Comparison of ENCODE assay signal across 9 mouse cellular contexts in the genomic region with DNA sequence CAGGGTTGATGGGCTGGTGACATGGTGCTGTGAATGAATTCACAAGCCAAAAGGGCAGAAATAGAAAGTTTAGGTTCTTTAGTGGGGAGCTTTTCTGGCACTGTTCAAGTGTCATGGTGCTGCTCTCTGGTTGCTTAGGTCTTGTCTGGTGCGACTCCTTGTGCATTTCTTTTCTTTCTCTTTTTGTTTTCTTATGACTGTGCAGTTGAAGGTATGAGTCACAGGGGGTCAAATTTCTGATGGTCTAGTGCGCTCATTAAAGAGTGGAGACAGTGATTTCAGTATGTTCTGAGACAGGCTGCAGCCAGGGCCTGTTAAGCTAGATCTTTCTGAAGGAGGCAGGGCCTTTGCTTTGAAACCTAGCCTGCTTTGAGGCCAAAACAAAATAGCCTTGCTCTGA. TPM values are rescaled to one million over a fixed set of nuclear protein-coding genes. Genes with fewer than 3 reads are reported as not detected.
DNase-seq lines count a peak whose midpoint lies in the region; ATAC-seq and TF ChIP-seq lines count a peak whose summit lies in the region.
"Had no signal": no experiment of that assay in that cellular context is flagged by ENCODE, and none has a peak within 500 bp of the region (broad histone marks: within the 10 kb centered on the region; RNA-seq: fewer than 3 reads in every experiment).

No protein-coding gene starts in this region.

- no peak overlapping the region for H3K27ac ChIP-seq in lung, embryonic 14.5 days (ENCODE audit: low read depth)
- no peak overlapping the region for H3K27ac ChIP-seq in embryonic facial prominence, embryonic 12.5 days
- H3K27ac ChIP-seq in hindbrain, embryonic 16.5 days (ENCODE audit: low read depth, low read length): no peak overlapping the region
- H3K27ac ChIP-seq in neural tube, embryonic 15.5 days (replicated peaks): no peak overlapping the region

- WGBS in lung, embryonic 14.5 days: 68% methylated on average over 2 of the region's 2 CpGs
- 58% methylated on average over 2 of the region's 2 CpGs for WGBS in embryonic facial prominence, embryonic 12.5 days
- WGBS in hindbrain, embryonic 16.5 days: 76% methylated on average over 2 of the region's 2 CpGs
- 68% methylated on average over 2 of the region's 2 CpGs for WGBS in neural tube, embryonic 15.5 days

- intact Hi-C loops in gastrocnemius, postnatal 14 days (cut with DNase I; ENCODE audit: low total_unique reads): no loop called here

- H3K4me3 ChIP-seq in lung, embryonic 14.5 days (ENCODE audit: low read depth, low read length): no peak overlapping the region
- H3K4me3 ChIP-seq in embryonic facial prominence, embryonic 12.5 days: no peak overlapping the region
- H3K4me3 ChIP-seq in hindbrain, embryonic 16.5 days (ENCODE audit: low read length): no peak overlapping the region
- H3K4me3 ChIP-seq in neural tube, embryonic 15.5 days (replicated peaks): no peak overlapping the region

- H3K36me3 ChIP-seq in lung, embryonic 14.5 days (ENCODE audit: insufficient read depth): no peaks in the 10 kb centered on the region
- H3K36me3 ChIP-seq in embryonic facial prominence, embryonic 12.5 days: no peaks in the 10 kb centered on the region
- no peaks in the 10 kb centered on the region for H3K36me3 ChIP-seq in hindbrain, embryonic 16.5 days (ENCODE audit: control insufficient read depth, insufficient read depth, low read length)
- H3K36me3 ChIP-seq in neural tube, embryonic 15.5 days: no peaks in the 10 kb centered on the region

- no peak overlapping the region for H3K9ac ChIP-seq in lung, embryonic 14.5 days
- no peak overlapping the region; the same call in 1 of the 2 replicates for H3K9ac ChIP-seq in embryonic facial prominence, embryonic 12.5 days
- no peak overlapping the region for H3K9ac ChIP-seq in hindbrain, embryonic 16.5 days (ENCODE audit: low read depth, low read length)
- H3K9ac ChIP-seq in neural tube, embryonic 15.5 days (replicated peaks): no peak overlapping the region

- no peak for DNase-seq in lung, embryonic 14.5 days
- DNase-seq in lung, postnatal 25 days (ENCODE audit: low spot score): no peak
- no peak for DNase-seq in gastrocnemius, postnatal 14 days
- DNase-seq in cerebellum, adult 8-10 months: no peak
- DNase-seq: thymus, adult 2 months had no signal

- no peaks in the 10 kb centered on the region for H3K9me3 ChIP-seq in lung, embryonic 14.5 days (ENCODE audit: low read depth, low read length)
- no peaks in the 10 kb centered on the region for H3K9me3 ChIP-seq in embryonic facial prominence, embryonic 12.5 days
- H3K9me3 ChIP-seq in hindbrain, embryonic 16.5 days (ENCODE audit: control insufficient read depth, low read length): no peaks in the 10 kb centered on the region
- H3K9me3 ChIP-seq in neural tube, embryonic 15.5 days (replicated peaks): no peaks in the 10 kb centered on the region

- H3K4me2 ChIP-seq in lung, embryonic 14.5 days: peak overlapping the region; percentile 64; the same call in 1 of the 2 replicates
- H3K4me2 ChIP-seq in embryonic facial prominence, embryonic 12.5 days (replicated peaks): peak overlapping the region; percentile 70
- H3K4me2 ChIP-seq in hindbrain, embryonic 16.5 days (ENCODE audit: low read length): peak overlapping the region; percentile 75
- H3K4me2 ChIP-seq in neural tube, embryonic 15.5 days: peak overlapping the region; percentile 69

- peaks cover 3% of the 10 kb centered on the region; the same call in 1 of the 2 replicates for H3K4me1 ChIP-seq in lung, embryonic 14.5 days (ENCODE audit: insufficient read depth)
- H3K4me1 ChIP-seq in embryonic facial prominence, embryonic 12.5 days: peaks cover 20% of the 10 kb centered on the region
- H3K4me1 ChIP-seq in hindbrain, embryonic 16.5 days (ENCODE audit: control insufficient read depth, insufficient read depth, low read depth, low read length): peaks cover 17% of the 10 kb centered on the region
- H3K4me1 ChIP-seq in neural tube, embryonic 15.5 days: peaks cover 23% of the 10 kb centered on the region

- TF ChIP-seq CTCF in lung, embryonic 14.5 days (IDR thresholded peaks at IDR 0.05; ENCODE audit: low read depth): no peak

- no peak for ATAC-seq in lung, embryonic 14.5 days (ENCODE audit: insufficient read depth)
- no peak for ATAC-seq in embryonic facial prominence, embryonic 12.5 days (ENCODE audit: insufficient number of reproducible peaks, insufficient read depth, low FRiP score, low TSS enrichment)
- no peak for ATAC-seq in hindbrain, embryonic 16.5 days
- no peak for ATAC-seq in neural tube, embryonic 15.5 days (ENCODE audit: low FRiP score)
- ATAC-seq: inflammation-experienced regulatory T-cells, adult 6 months had no signal

- no peaks in the 10 kb centered on the region for H3K27me3 ChIP-seq in lung, embryonic 14.5 days (ENCODE audit: insufficient read depth, low read length)
- H3K27me3 ChIP-seq in embryonic facial prominence, embryonic 12.5 days: no peaks in the 10 kb centered on the region
- H3K27me3 ChIP-seq in hindbrain, embryonic 16.5 days (replicated peaks; ENCODE audit: control insufficient read depth, insufficient read depth, low read length): no peaks in the 10 kb centered on the region
- H3K27me3 ChIP-seq in neural tube, embryonic 15.5 days (replicated peaks): no peaks in the 10 kb centered on the region

RNA-seq across cellular contexts. Expression of gene Alms1, which starts 2.8 kb away (rescaled TPM):
- polyA plus RNA-seq in lung, embryonic 14.5 days (2014; fragmentation: Nextera tagmentation; extraction: Ambion mirVana): 7.1 and 7.8 TPM in 2 replicates
- 8.5 and 8.7 TPM in 2 replicates for polyA plus RNA-seq in embryonic facial prominence, embryonic 12.5 days (2016; fragmentation: Nextera tagmentation; extraction: Ambion mirVana)
- 4.2 and 4.3 TPM in 2 replicates for polyA plus RNA-seq in hindbrain, embryonic 16.5 days (2015; fragmentation: Nextera tagmentation; extraction: Ambion mirVana)
- 3.8 and 3.9 TPM in 2 replicates for polyA plus RNA-seq in neural tube, embryonic 15.5 days (2015; fragmentation: Nextera tagmentation; extraction: Ambion mirVana)
- 1 to 10 TPM; 1.3 TPM for total RNA-seq in gastrocnemius, postnatal 14 days (2021)
